Mouse (Mus musculus) forebrain, postnatal 0 days (tissue): Measurements from ENCODE around the gene Slc35e3. TPM values are rescaled to one million over a fixed set of nuclear protein-coding genes. Genes with fewer than 3 reads are reported as not detected.
"Not testable (repeated sequence)": the region's sequence is repeated elsewhere in the genome, so short reads cannot be mapped to it uniquely, and the experiment has no call there.

Experiments
- ATAC-seq: fragments of 200-750 bp; cut with Nextera tagmentation; 2 replicates; pipeline ENCODE4 v1.8.0; 2017; ENCODE audit warnings: mild to moderate bottlenecking, moderate library complexity
- DNase-seq: peaks from one replicate; pipeline ENCODE4 v3.0.0-alpha.2; 2015
- H3K27ac ChIP-seq: fragments of 300-500 bp; sonication (generic); 2 replicates; pipeline ENCODE4 v1.5.1; 2014; ENCODE audit warnings: low read depth, mild to moderate bottlenecking, antibody characterized with exemption, low read length, moderate library complexity, mixed read lengths
- H3K27me3 ChIP-seq: fragments of 300-500 bp; sonication (generic); 2 replicates; pipeline ENCODE4 v1.6.1; 2014; ENCODE audit warnings: mild to moderate bottlenecking, low read length, mixed read lengths; ENCODE audit not compliant: insufficient read depth
- H3K36me3 ChIP-seq: fragments of 300-500 bp; sonication (generic); 2 replicates; pipeline ENCODE4 v1.6.1; 2014; ENCODE audit warnings: mild to moderate bottlenecking, moderate library complexity; ENCODE audit not compliant: insufficient read depth
- H3K4me1 ChIP-seq: fragments of 300-500 bp; sonication (generic); 2 replicates; pipeline ENCODE4 v1.6.1; 2014; ENCODE audit warnings: antibody characterized with exemption; ENCODE audit not compliant: insufficient read depth
- H3K4me2 ChIP-seq: fragments of 300-500 bp; sonication (generic); 2 replicates; pipeline ENCODE4 v1.6.1; 2014; ENCODE audit warnings: low read depth, mild to moderate bottlenecking, moderate library complexity
- H3K4me3 ChIP-seq: fragments of 300-500 bp; sonication (generic); 2 replicates; pipeline ENCODE4 v1.5.1; 2014; ENCODE audit warnings: low read depth, low read length, mixed read lengths
- H3K9ac ChIP-seq: fragments of 300-500 bp; sonication (generic); 2 replicates; pipeline ENCODE4 v1.6.1; 2014; ENCODE audit warnings: mild to moderate bottlenecking
- H3K9me3 ChIP-seq: fragments of 300-500 bp; sonication (generic); 2 replicates; pipeline ENCODE4 v1.6.1; 2016; ENCODE audit warnings: low read length
- CTCF ChIP-seq: sonication (generic); IDR thresholded peaks from 2 replicates; pipeline ENCODE4 v1.5.1; 2016; ENCODE audit warnings: antibody characterized with exemption, control low read depth, low read depth
- WGBS: fragments of 180-500 bp; shearing (Covaris S2); extraction: QIAGEN DNeasy Blood & Tissue Kit; methylation state at CpG from one replicate; pipeline ENCODE4 v1.1.7; 2014; 5-methylcytosine and 5-hydroxymethylcytosine counted together
- polyA plus RNA-seq: library from polyadenylated mRNA; unstranded; fragments of >200 nt; fragmentation: Nextera tagmentation; extraction: Ambion mirVana; gene quantifications from 2 replicates; pipeline ENCODE4 v1.2.1, GENCODE M21; 2015
- total RNA-seq: library from RNA; depleted of rRNA; stranded (reverse); fragments of >200 nt; gene quantifications from 2 replicates; pipeline ENCODE4 v1.2.3, GENCODE M21; 2014

Gene Slc35e3
- total and polyA plus RNA-seq, 2 experiments from 2014 or later: 22.9 to 28.3 TPM

DNA sequence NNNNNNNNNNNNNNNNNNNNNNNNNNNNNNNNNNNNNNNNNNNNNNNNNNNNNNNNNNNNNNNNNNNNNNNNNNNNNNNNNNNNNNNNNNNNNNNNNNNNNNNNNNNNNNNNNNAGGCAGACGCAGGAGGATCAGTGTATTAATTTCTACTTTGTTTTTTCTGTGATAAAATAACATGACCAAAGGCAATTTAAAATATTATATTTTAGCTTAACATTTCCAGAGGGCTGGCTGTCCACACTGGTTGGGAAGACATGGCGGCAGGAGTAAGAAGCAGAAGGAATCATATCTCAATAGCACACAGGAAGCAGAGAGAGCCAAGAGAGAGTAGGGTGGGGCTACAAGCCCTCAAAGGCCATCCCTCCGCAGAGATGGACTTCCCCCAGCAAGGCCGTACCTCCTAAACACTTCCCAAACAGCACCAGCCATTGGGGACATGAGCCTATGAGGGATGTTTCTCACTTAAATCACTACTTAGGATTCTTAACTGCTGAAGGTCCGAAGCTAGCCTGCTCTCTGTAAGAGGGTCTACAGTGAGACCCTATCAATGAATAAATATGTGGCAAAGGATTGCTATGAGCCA is 21.9 kb downstream of the Slc35e3 start:
- Histone ChIP-seq H3K36me3 (no peaks in the 10 kb centered on the region), H3K27me3 (no peaks in the 10 kb centered on the region), H3K4me1 (no peaks in the 10 kb centered on the region), H3K4me2 (no peak overlapping the region), H3K9ac (no peak overlapping the region), H3K27ac (no peak overlapping the region), H3K9me3 (no peaks in the 10 kb centered on the region), H3K4me3 (no peak overlapping the region)
- 79% methylated on average over 5 of the region's 5 CpGs for WGBS
- ATAC-seq: no peak
- TF ChIP-seq CTCF: no peak
- DNase-seq: no peak

DNA sequence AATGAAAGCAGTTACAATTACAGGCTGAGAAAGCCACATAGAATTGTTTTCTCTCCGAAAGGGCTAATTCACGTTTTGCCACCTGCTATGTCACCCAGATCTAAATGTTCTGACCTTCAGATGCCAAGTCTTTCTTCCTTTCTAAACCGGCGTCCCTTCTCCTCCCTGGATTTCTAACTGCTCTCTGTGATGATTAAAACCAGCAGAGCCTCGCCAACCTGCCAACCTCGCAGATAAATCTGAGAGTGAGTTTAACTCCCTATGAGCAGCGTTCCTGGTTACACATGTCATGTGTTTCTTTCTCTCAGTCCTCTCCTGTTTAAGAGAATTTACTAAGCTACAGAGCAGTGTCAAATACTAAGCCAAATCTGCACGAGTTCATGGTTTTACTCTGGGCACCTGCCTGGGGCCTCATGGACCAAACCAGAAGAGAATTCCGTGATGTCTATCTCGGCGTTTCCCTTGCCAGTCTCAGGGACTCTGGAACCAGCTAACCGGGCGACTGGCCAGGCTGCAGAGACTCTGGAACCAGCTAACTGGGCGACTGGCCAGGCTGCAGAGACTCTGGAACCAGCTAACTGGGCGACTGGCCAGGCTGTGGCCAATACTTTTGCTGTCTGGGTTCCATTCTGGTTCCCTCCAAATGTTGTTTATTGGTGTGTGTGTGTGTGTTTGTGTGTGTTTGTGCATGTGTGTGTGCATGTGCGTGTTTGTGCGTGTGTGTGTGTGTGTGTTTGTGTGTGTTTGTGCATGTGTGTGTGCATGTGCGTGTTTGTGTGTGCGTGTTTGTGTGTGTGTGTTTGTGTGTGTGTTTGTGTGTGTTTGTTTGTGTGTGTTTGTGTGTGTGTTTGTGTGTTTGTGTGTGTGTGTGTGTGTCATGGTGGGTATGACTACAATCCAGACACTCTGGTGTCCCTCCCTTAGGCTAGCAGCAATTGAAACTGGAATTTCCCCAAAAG is 27.7 kb downstream of the Slc35e3 start:
- Histone ChIP-seq H3K27me3 (no peaks in the 10 kb centered on the region), H3K9me3 (no peaks in the 10 kb centered on the region), H3K4me2 (no peak overlapping the region), H3K9ac (no peak overlapping the region), H3K36me3 (no peaks in the 10 kb centered on the region), H3K27ac (0 out of 2 replicates have a peak overlapping the region, but pooled peaks have one; percentile 9), H3K4me3 (no peak overlapping the region), H3K4me1 (no peaks in the 10 kb centered on the region)
- ATAC-seq (no peak; the same call in 1 of the 2 replicates), DNase-seq (peak; percentile 16)
- WGBS: 52% methylated on average over 19 of the region's 19 CpGs
- no peak for TF ChIP-seq CTCF

DNA sequence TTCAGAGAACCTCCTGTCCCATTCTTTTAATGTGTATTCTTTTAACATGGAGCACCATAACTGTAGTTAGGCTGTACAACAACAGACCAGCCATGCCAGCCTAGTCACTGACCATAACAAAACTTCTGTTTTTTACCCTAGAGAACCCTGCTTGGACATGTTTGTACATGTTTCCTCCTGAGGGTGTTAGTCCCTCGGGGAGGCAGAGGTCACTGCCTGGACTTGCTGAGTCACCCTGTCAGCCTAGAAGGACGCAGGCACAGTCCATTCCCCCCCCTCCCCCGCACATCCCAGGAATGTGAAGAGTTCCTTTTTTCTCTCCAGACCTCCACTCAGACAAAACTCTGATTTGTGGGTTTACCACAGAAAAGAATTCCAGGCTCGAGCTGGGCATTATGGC is 28.6 kb downstream of the Slc35e3 start:
- no peak overlapping the region for H3K4me3 ChIP-seq
- H3K36me3 ChIP-seq: no peaks in the 10 kb centered on the region
- ATAC-seq (no peak), DNase-seq (no peak)
- no peak overlapping the region for H3K9ac ChIP-seq
- TF ChIP-seq CTCF: no peak
- no peaks in the 10 kb centered on the region for H3K4me1 ChIP-seq
- H3K27ac ChIP-seq: no peak overlapping the region
- WGBS: 15% methylated on average over 4 of the region's 4 CpGs
- H3K27me3 ChIP-seq: no peaks in the 10 kb centered on the region
- H3K9me3 ChIP-seq: no peaks in the 10 kb centered on the region
- no peak overlapping the region for H3K4me2 ChIP-seq

DNA sequence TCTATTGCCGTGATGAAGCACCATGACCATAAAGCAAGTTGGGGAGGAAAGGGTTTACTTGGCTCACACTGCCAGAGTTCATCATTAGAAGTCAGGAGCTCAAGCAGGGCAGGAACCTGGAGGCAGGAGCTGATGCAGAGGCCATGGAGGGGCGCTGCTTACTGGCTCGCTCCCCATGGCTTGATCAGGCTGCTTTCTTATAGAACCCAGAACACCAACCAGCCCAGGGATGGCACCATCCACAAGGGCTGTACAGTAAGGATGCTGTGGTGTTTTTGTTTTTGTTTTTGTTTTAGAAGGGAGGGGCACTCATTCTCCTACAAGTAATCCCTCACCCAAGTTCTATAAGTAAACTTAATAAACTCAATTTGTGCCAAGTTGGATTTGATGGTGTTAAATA is 29.5 kb downstream of the Slc35e3 start:
- 76% methylated on average over 3 of the region's 3 CpGs for WGBS
- H3K4me1 ChIP-seq: no peaks in the 10 kb centered on the region

DNA sequence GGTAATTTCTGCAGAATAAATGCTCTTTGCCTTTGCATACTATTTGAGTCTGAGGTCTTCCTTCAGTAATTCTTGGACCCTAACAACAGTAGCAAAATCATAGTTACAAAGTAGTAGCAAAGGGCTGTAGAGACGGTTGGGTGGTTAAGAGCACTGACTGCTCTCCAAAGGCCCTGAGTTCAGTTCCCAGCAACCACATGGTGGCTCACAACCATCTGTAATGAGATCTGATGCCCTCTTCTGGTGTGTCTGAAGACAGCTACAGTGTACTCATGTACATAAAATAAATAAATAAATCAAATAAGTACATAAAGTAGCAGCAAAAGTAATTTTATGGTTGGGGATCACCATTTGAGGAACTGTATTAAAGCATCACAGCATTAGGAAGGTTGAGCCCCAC is 30.5 kb downstream of the Slc35e3 start:
- H3K9ac ChIP-seq, H3K27me3 ChIP-seq, H3K4me1 ChIP-seq, H3K36me3 ChIP-seq, H3K27ac ChIP-seq, H3K4me2 ChIP-seq, H3K4me3 ChIP-seq, H3K9me3 ChIP-seq, ATAC-seq, DNase-seq: not testable (repeated sequence)
- WGBS: 92% methylated on average over 1 of the region's 1 CpGs

More for the DNA sequence above, 29.5 kb downstream of the Slc35e3 start:
- Histone ChIP-seq H3K9ac (no peak overlapping the region), H3K27me3 (no peaks in the 10 kb centered on the region), H3K4me3 (no peak overlapping the region), H3K27ac (no peak overlapping the region), H3K4me2 (no peak overlapping the region), H3K9me3 (no peaks in the 10 kb centered on the region), H3K36me3 (no peaks in the 10 kb centered on the region)
- ATAC-seq: no peak
- no peak for DNase-seq
- TF ChIP-seq CTCF: no peak

DNA sequence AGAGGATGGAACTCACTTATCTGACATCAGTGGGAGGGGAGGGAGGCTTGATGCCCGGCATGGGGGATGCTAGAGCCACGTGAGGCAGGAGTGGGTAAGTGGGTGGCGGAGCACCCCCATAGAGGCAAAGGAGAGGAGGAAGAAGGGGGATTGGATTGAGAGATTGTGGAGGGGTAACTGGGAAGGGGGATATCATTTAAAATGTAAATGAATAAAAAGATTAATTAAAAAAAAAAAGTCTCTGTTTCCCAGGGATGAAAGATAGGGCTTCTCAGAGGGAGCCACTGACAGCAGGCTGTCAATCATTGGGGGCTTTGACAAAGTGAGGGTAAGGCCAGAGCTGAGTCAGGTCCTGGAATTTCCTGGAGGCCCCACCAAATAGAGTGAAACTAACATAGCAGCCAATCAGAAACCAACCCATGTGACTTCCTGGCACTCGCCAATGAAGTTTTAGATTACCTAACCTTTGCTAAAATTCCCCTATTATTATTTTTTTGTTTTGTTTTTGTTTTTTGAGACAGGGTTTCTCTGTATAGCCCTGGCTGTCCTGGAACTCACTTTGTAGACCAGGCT is 31.2 kb downstream of the Slc35e3 start:
- Histone ChIP-seq H3K27ac (no peak overlapping the region), H3K4me3 (no peak overlapping the region), H3K27me3 (no peaks in the 10 kb centered on the region), H3K4me2 (no peak overlapping the region), H3K9me3 (no peaks in the 10 kb centered on the region), H3K9ac (no peak overlapping the region), H3K36me3 (no peaks in the 10 kb centered on the region), H3K4me1 (0 out of 2 replicates have a peak, but pooled peaks cover 4% of the 10 kb centered on the region)
- no peak for TF ChIP-seq CTCF
- WGBS: 75% methylated on average over 4 of the region's 4 CpGs
- no peak for ATAC-seq
- no peak for DNase-seq

DNA sequence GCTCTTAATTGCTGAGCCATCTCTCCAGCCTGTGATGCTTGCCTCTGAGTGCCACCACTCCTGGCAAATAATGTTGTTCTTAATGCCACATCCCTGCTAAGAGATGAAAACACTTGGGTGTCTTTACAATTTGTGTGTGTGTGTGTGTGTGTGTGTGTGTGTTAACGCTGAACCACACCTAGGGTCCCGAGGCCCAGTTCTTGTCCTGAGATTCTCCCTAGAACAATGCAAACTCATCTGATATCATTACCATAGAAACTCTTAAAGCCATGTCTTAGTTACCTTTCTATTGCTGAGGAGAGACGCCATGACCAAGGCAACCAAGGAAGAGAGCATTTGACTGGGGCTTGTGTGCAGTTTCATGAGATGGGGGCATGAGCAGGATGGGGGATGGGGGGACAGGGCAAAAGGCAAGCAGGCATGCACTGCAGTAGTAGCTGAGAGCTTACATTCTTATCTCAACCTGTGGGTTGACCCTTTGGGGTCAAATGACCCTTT is 32.1 kb downstream of the Slc35e3 start:
- ATAC-seq (no peak), DNase-seq (no peak)
- Histone ChIP-seq H3K27me3 (no peaks in the 10 kb centered on the region), H3K9me3 (no peaks in the 10 kb centered on the region), H3K4me3 (no peak overlapping the region), H3K4me2 (no peak overlapping the region), H3K9ac (no peak overlapping the region), H3K4me1 (peaks cover 6% of the 10 kb centered on the region; the same call in 1 of the 2 replicates), H3K36me3 (no peaks in the 10 kb centered on the region), H3K27ac (no peak overlapping the region)
- WGBS: 89% methylated on average over 3 of the region's 3 CpGs
- TF ChIP-seq CTCF: no peak
